Comparison of ENCODE assay signal across 8 mouse cellular contexts in the genomic region with DNA sequence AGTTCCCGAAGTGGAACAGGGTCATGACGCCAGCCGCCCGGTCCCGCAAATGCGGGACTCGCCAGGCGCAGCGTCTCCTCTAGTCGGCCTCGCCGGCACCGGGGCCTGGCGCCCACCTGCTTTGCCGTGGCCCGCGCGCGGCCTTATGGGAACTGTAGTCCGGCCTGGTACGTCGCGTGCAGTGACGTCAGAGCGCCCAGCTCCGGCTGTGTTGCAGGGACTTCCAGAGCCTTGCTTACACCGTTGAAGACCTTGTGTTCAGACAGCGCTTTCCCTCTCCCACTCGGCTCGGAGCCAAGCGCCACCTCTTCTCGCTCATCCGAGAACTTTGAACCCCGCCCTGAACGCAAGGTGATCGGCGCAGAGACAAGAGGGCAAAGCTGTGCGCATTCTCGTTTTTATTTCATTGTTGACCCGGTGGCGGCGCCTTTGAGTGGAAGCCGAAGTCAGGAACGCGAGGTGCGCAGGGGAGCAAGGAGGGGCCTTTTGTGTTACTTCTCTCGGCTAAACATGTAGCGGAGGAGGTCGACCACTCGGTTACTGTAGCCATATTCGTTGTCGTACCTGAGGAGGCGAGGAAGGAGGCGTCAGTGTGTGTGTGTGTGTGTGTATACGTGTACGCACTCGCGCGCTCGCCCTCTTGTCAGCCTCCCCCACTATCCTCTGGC. TPM values are rescaled to one million over a fixed set of nuclear protein-coding genes. Genes with fewer than 3 reads are reported as not detected.
DNase-seq lines count a peak whose midpoint lies in the region; ATAC-seq and TF ChIP-seq lines count a peak whose summit lies in the region.

A gene (minus strand): TSS at position 145 of the 668 bp plus-strand sequence.

- in situ Hi-C loops in ES-E14 (cut with MboI; ENCODE audit: low sequenced_read_pairs in 2 of 2, unreplicated experiment in 2 of 2) = no loop called here

- H3K4me3 ChIP-seq in ES-E14 (ENCODE audit: insufficient read depth in 1 of 2, low read depth in 1 of 2, low read length in 2 of 2, poor library complexity in 1 of 2, severe bottlenecking in 1 of 2) = peak within 1 kb of the TSS; percentile 76 to 78
- H3K4me3 ChIP-seq in forebrain, embryonic 15.5 days = peak within 1 kb of the TSS; percentile 59
- peak within 1 kb of the TSS; percentile 88 for H3K4me3 ChIP-seq in lung, adult 2 months (replicated peaks; ENCODE audit: extremely low read depth, low read depth, low read length)

- peak within 1 kb of the TSS; percentile 47; the same call in 1 of the 2 replicates for H3K27ac ChIP-seq in ES-E14 (ENCODE audit: insufficient read depth, low read depth, low read length, poor library complexity, severe bottlenecking)
- peak within 1 kb of the TSS; percentile 88 for H3K27ac ChIP-seq in forebrain, embryonic 15.5 days (replicated peaks)

- intact Hi-C loops in heart, postnatal 25 days (cut with DNase I) = loop anchor here (5.0 kb wide), 3 partner anchors 62 to 243 kb away; a partner anchor contains a TSS

- H3K9me3 ChIP-seq in ES-E14 (ENCODE audit: control insufficient read depth, insufficient read depth, low read depth, low read length) = no peaks in the 10 kb centered on the region
- no peaks in the 10 kb centered on the region for H3K9me3 ChIP-seq in forebrain, embryonic 15.5 days

- WGBS in forebrain, embryonic 15.5 days = under 1% methylated on average over 60 of the region's 60 CpGs
- under 1% methylated on average over 60 of the region's 60 CpGs for WGBS in lung, adult 2 months

- TF ChIP-seq POLR2A in lung, adult 2 months (IDR thresholded peaks at IDR 0.05; ENCODE audit: borderline replicate concordance, extremely low read depth, low read depth, low read length) = peak; percentile 87; the same call in 1 of the 2 replicates

- H3K4me1 ChIP-seq in ES-E14 (ENCODE audit: control insufficient read depth in 2 of 2, insufficient read depth in 2 of 2, low read length in 2 of 2, poor library complexity in 1 of 2) = peaks cover 0 to 10% of the 10 kb centered on the region in 2 experiments; a peak in 1 of 4 replicates
- H3K4me1 ChIP-seq in forebrain, embryonic 15.5 days = peaks cover 30% of the 10 kb centered on the region
- H3K4me1 ChIP-seq in lung, adult 2 months (ENCODE audit: control insufficient read depth, insufficient read depth, low read length) = peaks cover 15% of the 10 kb centered on the region; the same call in 1 of the 2 replicates

- TF ChIP-seq CTCF in lung, adult 2 months (IDR thresholded peaks at IDR 0.05; ENCODE audit: insufficient read depth, low read length) = 0 out of 2 replicates have a peak, but pooled peaks have one; percentile 11

- peak; percentile 92 for DNase-seq in ES-E14 (ENCODE audit: low read depth, low spot score)
- DNase-seq in cerebellum, adult 11-12 months = peak; percentile 96
- peak; percentile 87 for DNase-seq in heart, postnatal 25 days (ENCODE audit: low spot score)
- peak; percentile 95 to 99 for DNase-seq in layer of hippocampus, adult 18-20 months (ENCODE audit: low spot score in 2 of 2)
- peak; percentile 97 for DNase-seq in lung, adult 2 months
- DNase-seq in thymus, adult 18-20 months = peak; percentile 92 to 93

- ATAC-seq in forebrain, embryonic 15.5 days (replicated peaks) = peak; percentile 97
- peak; percentile 85 for ATAC-seq in neutrophil, adult 5-6 weeks (ENCODE audit: extremely low read depth, insufficient number of reproducible peaks, low FRiP score, poor library complexity, severe bottlenecking)

- H3K27me3 ChIP-seq in forebrain, embryonic 15.5 days = no peaks in the 10 kb centered on the region

- H3K36me3 ChIP-seq in ES-E14 (ENCODE audit: control insufficient read depth, insufficient read depth, low read length, poor library complexity, severe bottlenecking) = peaks cover 4% of the 10 kb centered on the region; the same call in 1 of the 2 replicates
- peaks cover 27% of the 10 kb centered on the region; the same call in 1 of the 2 replicates for H3K36me3 ChIP-seq in forebrain, embryonic 15.5 days

- H3K9ac ChIP-seq in ES-E14 (ENCODE audit: insufficient read depth, low read depth, low read length, poor library complexity, severe bottlenecking) = peak within 1 kb of the TSS; percentile 80
- peak within 1 kb of the TSS; percentile 62 for H3K9ac ChIP-seq in forebrain, embryonic 15.5 days (replicated peaks)

- H3K4me2 ChIP-seq in forebrain, embryonic 15.5 days (replicated peaks) = peak within 1 kb of the TSS; percentile 70

TF ChIP-seq in ES-E14, 5 proteins besides CTCF, POLR2A, EP300 and RAD21:
- TF ChIP-seq HCFC1 (IDR thresholded peaks at IDR 0.05; ENCODE audit: borderline replicate concordance, insufficient read depth, low read length) (peak; percentile 97), ZC3H11A (IDR thresholded peaks at IDR 0.05; ENCODE audit: borderline replicate concordance, low read depth, low read length) (no peak)

RNA-seq across cellular contexts. Expression of the gene that starts here (rescaled TPM):
- total RNA-seq in ES-E14 (2012; rRNA removed) = 137 and 155 TPM in 2 replicates
- polyA plus RNA-seq in forebrain, embryonic 15.5 days (2015; fragmentation: Nextera tagmentation; extraction: Ambion mirVana) = 197 and 199 TPM in 2 replicates
- total RNA-seq in heart, postnatal 25 days (2021) = 100 to 1,000 TPM; 269 to 278 TPM
- 100 to 1,000 TPM; 109 TPM for total RNA-seq in layer of hippocampus, adult 18-20 months (2021)
- polyA plus RNA-seq in lung, adult 2 months (2012; rRNA removed) = 122 and 154 TPM in 2 replicates
- total RNA-seq in neutrophil, adult 5-6 weeks (2017) = 8.3 and 15.1 TPM in 2 replicates

Comparison
In these comparisons a context has a peak if more than half of its experiments do, and no peak if none do; other contexts are left out.
1. Peak in every context shown above with its lines: DNase-seq, ATAC-seq, H3K4me3 ChIP-seq and H3K27ac ChIP-seq.